Mouse (Mus musculus) ovary, postnatal 14 days (tissue): ENCODE data around the gene Krt25.

Source experiments
- DNase-seq: peaks from one replicate; pipeline ENCODE4 v3.0.0; 2022; ENCODE audit warnings: low spot score

Gene Krt25

DNA sequence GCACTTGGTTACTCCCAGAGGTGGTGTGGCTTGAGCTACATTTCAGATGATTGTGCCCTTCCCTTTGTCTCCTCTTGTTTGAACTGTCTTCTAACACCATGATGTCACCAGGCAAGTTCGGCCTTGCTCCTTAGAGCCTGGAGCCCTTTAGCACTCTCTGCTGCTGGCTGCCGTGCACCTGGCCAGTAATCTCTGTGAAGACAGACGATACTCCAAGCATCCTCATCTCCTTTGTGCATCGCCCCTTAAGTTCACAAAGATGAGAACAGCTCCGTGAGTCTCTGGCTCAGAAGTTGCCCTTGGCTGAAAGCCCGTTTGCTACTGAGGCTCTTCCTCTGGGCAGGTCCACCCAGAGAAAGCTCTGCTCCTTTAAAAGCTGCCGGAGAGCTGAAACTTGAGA, 46.0 kb downstream of the Krt25 start:
- DNase-seq = no peak

DNA sequence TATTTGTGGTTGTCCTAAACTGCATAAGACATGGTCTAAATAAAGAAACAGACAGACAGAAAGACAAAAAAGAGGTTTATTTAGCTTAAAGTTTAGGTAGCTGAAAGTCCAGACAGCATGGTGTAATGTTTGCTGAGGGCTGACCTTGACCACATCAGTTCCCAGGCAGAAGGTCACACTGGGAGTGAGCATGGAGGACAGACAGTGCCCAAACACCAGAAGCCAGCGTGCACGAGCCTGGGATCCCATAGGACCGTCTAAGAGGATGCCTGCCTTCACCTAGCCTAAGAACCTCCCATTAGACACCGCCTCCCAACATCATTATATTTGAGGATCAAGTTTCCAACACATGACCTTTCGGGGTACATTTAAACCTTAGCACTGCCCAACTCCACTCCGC, 47.1 kb downstream of the Krt25 start:
- no peak for DNase-seq

DNA sequence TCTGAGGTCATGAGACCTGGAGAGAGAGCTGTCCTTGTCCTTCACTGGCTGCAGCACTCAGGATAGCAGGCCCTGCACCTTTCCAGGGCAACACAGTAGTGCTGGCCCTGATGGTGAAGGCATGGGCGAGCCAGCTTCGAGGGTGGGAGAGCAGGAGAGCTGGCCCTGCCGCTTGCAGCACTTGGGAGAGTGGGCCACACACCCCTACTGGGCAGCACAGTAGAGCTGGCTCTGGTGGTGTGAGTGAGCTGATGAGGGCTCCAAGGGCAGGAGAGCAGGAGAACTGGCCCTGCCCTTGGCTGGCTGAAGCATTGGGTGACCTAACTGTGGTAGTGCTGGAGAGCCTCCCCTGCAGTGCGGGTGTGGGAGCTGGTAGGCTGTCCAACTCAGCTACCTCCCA, 50.0 kb downstream of the Krt25 start:
- DNase-seq = no peak

DNA sequence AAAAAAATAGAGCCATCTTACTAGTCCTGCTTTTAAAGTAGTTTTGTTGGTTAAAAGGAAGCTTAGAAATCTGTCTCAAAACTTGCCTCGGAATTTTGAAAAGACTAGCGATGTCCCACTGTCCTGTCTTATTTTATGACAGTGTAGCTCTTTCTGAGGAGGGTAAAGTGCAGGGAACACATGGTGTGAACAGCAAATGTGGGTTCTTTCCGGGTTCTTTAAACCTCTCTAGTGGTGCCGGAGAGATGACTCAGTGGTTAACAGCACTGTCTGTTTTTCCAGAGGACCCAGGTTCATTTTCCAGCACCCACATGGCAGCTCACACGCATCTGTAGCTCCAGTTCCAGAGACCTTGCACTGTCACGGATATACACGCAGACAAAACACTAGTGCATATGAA, 53.6 kb downstream of the Krt25 start:
- no peak for DNase-seq

DNA sequence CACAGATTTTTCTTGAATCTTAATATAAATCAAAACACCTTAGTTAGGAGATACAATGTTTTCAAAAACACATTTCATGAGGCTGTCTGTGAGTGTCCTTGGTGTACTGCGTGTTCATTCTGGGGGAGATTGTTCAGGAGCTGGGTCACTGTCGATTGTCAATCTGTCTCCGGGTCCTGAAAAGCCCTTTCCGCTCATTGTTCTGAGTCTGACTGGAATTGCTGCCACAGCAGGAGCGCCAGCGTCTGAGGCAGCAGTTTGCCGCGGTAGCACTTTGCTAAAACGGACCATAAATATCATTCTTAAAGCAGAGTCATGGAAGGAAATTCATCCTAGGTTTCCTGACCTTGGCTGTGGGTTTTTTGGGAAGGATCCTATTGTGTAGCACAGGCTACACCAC, 57.0 kb downstream of the Krt25 start:
- no peak for DNase-seq
